Mouse (Mus musculus) heart, embryonic 15.5 days (tissue): ENCODE data around the gene Slc12a3. TPM values are rescaled to one million over a fixed set of nuclear protein-coding genes. Genes with fewer than 3 reads are reported as not detected.

ENCODE experiments used
- ATAC-seq: fragments of 200-750 bp; cut with Nextera tagmentation; replicated peaks from 2 replicates; pipeline ENCODE4 v1.8.0; 2017; ENCODE audit warnings: low read depth, moderate TSS enrichment; ENCODE audit not compliant: insufficient number of reproducible peaks, insufficient read depth, low FRiP score
- H3K27ac ChIP-seq: fragments of 300-500 bp; sonication (generic); 2 replicates; pipeline ENCODE4 v1.5.1; 2015; ENCODE audit warnings: mild to moderate bottlenecking, inconsistent platforms
- H3K27me3 ChIP-seq: fragments of 300-500 bp; sonication (generic); 2 replicates; pipeline ENCODE4 v1.6.1; 2015; ENCODE audit warnings: inconsistent platforms
- H3K36me3 ChIP-seq: fragments of 300-500 bp; sonication (generic); 2 replicates; pipeline ENCODE4 v1.6.1; 2015; ENCODE audit warnings: mild to moderate bottlenecking, inconsistent platforms
- H3K4me1 ChIP-seq: fragments of 300-500 bp; sonication (generic); replicated peaks from 2 replicates; pipeline ENCODE4 v1.6.1; 2015; ENCODE audit warnings: inconsistent platforms
- H3K4me2 ChIP-seq: fragments of 300-500 bp; sonication (generic); 2 replicates; pipeline ENCODE4 v1.6.1; 2015; ENCODE audit warnings: inconsistent platforms, mild to moderate bottlenecking, moderate library complexity
- H3K4me3 ChIP-seq: fragments of 300-500 bp; sonication (generic); 2 replicates; pipeline ENCODE4 v1.5.1; 2015; ENCODE audit warnings: mild to moderate bottlenecking, inconsistent platforms
- H3K9ac ChIP-seq: fragments of 300-500 bp; sonication (generic); 2 replicates; pipeline ENCODE4 v1.6.1; 2015; ENCODE audit warnings: mild to moderate bottlenecking, inconsistent platforms
- H3K9me3 ChIP-seq: fragments of 300-500 bp; sonication (generic); replicated peaks from 2 replicates; pipeline ENCODE4 v1.6.1; 2016; ENCODE audit warnings: inconsistent platforms
- WGBS: fragments of 180-500 bp; shearing (Covaris S2); methylation state at CpG from one replicate; pipeline ENCODE4 v1.1.7; 2015; ENCODE audit warnings: mixed read lengths; 5-methylcytosine and 5-hydroxymethylcytosine counted together
- polyA plus RNA-seq: library from polyadenylated mRNA; unstranded; fragments of >200 nt; fragmentation: Nextera tagmentation; extraction: Ambion mirVana; gene quantifications from 2 replicates; pipeline ENCODE4 v1.2.1, GENCODE M21; 2015

The Slc12a3 gene
- polyA plus RNA-seq, 1 experiment from 2014 or later, result 0.15 TPM

DNA sequence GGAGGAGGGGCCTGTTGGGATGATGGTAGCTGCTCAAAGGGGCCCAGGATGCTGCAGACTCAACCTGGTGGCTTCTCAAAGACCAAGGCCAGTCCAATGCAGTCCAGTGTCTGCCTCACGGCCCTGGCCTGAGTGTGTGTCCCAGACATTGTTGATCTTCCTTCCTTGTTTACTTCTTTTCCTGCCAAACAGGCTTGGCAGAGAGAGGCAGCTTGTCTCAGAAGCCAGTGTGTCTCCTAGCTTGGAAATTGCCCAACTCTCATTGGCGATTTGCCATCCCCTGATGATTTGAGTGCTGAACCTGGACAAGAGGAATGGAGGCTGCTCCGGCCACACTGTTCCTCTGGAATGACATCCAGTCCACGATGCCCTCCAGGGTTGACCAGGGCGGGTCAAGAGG lies 29.5 kb downstream of the Slc12a3 start:
- WGBS, result 40% methylated on average over 5 of the region's 5 CpGs
- Histone ChIP-seq H3K9ac (no peak overlapping the region), H3K4me2 (no peak overlapping the region), H3K27ac (peak overlapping the region; percentile 61), H3K36me3 (no peaks in the 10 kb centered on the region), H3K4me1 (peaks cover 54% of the 10 kb centered on the region), H3K27me3 (no peaks in the 10 kb centered on the region), H3K9me3 (no peaks in the 10 kb centered on the region), H3K4me3 (no peak overlapping the region)
- no peak for ATAC-seq

DNA sequence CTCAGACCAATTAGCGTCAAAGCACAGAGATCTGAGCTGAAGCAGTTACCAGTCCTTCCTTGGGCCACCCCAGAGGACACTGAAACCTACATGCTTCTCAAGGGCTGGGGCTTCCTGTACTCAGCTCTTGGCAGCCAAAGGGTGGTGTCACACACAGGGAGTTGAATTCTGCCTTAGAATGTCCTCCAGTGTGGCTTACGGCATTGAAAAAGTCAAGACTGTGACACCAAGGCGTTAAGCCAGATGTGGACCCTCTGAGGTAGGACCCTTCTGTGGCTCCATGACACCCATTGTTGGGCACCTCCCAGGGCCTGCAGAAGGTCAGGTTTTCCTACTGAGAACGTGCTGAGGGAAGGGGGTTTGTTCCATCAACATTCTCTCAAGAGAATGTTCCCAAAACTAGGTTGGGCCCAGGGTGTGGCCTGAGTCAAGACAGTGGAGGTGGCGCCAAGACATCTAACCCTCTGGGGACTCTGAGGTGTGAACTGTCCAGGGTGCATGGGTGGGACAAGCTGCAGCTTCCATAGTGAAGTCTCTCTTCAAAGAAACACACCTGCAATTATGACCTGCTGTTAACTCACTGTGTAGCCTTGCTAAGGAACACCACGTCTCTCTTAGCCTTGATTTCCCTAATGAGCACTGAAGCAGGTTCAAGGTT lies 32.9 kb downstream of the Slc12a3 start:
- WGBS, result 85% methylated on average over 6 of the region's 6 CpGs
- no peaks in the 10 kb centered on the region for H3K36me3 ChIP-seq

GRCm38 (mm10) chr8:94362607-94363239 lies 33.7 kb downstream of the Slc12a3 start:
- Histone ChIP-seq H3K4me2 (0 out of 2 replicates have a peak overlapping the region, but pooled peaks have one; percentile 27), H3K9me3 (no peaks in the 10 kb centered on the region), H3K4me1 (peaks cover 51% of the 10 kb centered on the region), H3K36me3 (no peaks in the 10 kb centered on the region), H3K27me3 (no peaks in the 10 kb centered on the region), H3K27ac (peak overlapping the region; percentile 86), H3K4me3 (no peak overlapping the region), H3K9ac (no peak overlapping the region)
- WGBS, result 76% methylated on average over 7 of the region's 7 CpGs
- peak; percentile 63 for ATAC-seq

More for the DNA sequence above, 32.9 kb downstream of the Slc12a3 start:
- no peak overlapping the region for H3K4me2 ChIP-seq
- H3K4me3 ChIP-seq, result no peak overlapping the region
- H3K9me3 ChIP-seq, result no peaks in the 10 kb centered on the region
- no peak for ATAC-seq
- peak overlapping the region; percentile 86 for H3K27ac ChIP-seq
- H3K4me1 ChIP-seq, result peaks cover 60% of the 10 kb centered on the region
- H3K27me3 ChIP-seq, result no peaks in the 10 kb centered on the region
- no peak overlapping the region for H3K9ac ChIP-seq

DNA sequence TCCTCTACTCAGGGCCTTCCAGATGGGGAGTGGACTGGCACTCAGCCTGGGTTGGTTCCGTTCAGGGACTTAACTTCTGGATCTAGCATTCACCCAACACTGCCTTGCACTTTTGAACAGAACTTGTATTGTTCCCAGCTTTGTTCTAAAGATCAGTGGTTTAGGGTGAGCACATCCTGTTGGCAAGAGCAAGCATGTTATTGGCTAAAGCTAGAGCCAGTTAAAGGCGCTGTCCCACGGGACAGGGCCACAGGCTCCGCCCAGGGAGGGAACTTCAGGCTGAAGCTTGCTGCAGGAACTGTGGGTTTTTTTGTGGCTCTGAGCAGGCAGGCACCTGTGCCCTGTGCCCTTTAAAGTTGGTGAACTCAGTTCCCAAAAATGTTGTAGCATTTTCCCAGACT lies 34.3 kb downstream of the Slc12a3 start:
- peak; percentile 66 for ATAC-seq

GRCm38 (mm10) chr8:94363906-94364305 lies 34.9 kb downstream of the Slc12a3 start:
- H3K36me3 ChIP-seq, result no peaks in the 10 kb centered on the region
- no peaks in the 10 kb centered on the region for H3K9me3 ChIP-seq
- H3K27ac ChIP-seq, result peak overlapping the region; percentile 86
- no peak overlapping the region for H3K9ac ChIP-seq
- H3K27me3 ChIP-seq, result no peaks in the 10 kb centered on the region
- no peak overlapping the region for H3K4me3 ChIP-seq
- ATAC-seq, result 0 out of 2 replicates have a peak, but pooled peaks have one; percentile 56
- H3K4me1 ChIP-seq, result peaks cover 41% of the 10 kb centered on the region
- WGBS, result 51% methylated on average over 2 of the region's 2 CpGs
- H3K4me2 ChIP-seq, result peak overlapping the region; percentile 17; the same call in 1 of the 2 replicates

More for the DNA sequence above, 34.3 kb downstream of the Slc12a3 start:
- H3K9me3 ChIP-seq, result no peaks in the 10 kb centered on the region
- H3K4me2 ChIP-seq, result peak overlapping the region; percentile 27; the same call in 1 of the 2 replicates
- no peaks in the 10 kb centered on the region for H3K36me3 ChIP-seq
- peak overlapping the region; percentile 27; the same call in 1 of the 2 replicates for H3K9ac ChIP-seq
- H3K27ac ChIP-seq, result peak overlapping the region; percentile 86
- H3K27me3 ChIP-seq, result no peaks in the 10 kb centered on the region
- no peak overlapping the region for H3K4me3 ChIP-seq
- 39% methylated on average over 4 of the region's 4 CpGs for WGBS
- peaks cover 48% of the 10 kb centered on the region for H3K4me1 ChIP-seq

DNA sequence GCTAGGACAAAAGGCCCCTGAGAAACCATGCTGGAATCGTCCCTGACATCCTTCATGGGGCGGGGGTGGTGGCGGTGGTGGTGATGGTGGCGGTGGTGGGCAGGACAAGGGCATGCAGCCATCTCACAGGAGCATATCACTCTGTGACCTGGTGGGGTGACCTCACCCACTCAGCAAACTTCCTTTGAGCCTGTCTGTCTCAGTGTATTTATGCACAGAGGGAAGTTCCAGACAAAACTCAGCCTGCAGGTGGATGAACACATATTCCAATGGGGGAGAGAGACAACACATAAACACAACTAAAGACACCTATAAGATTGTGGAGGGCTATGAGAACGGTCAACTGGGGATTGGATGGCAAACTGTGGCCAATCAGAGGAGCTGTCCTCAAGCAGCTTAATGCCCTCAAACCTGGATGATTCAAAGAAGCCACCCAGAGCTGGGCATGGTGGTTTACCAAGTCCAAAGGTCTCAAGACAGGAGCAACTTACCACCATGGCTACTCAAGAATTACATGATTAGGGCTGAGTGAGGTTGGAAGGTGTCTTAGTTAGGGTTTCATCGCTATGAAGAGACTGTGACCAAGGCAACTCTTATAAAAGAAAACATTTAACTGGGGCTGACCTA lies 35.8 kb downstream of the Slc12a3 start:
- 86% methylated on average over 6 of the region's 6 CpGs for WGBS
- Histone ChIP-seq H3K36me3 (no peaks in the 10 kb centered on the region), H3K9me3 (no peaks in the 10 kb centered on the region), H3K27ac (peak overlapping the region; percentile 86), H3K4me3 (no peak overlapping the region), H3K27me3 (no peaks in the 10 kb centered on the region), H3K9ac (no peak overlapping the region), H3K4me1 (peaks cover 35% of the 10 kb centered on the region), H3K4me2 (no peak overlapping the region)
- ATAC-seq, result no peak

DNA sequence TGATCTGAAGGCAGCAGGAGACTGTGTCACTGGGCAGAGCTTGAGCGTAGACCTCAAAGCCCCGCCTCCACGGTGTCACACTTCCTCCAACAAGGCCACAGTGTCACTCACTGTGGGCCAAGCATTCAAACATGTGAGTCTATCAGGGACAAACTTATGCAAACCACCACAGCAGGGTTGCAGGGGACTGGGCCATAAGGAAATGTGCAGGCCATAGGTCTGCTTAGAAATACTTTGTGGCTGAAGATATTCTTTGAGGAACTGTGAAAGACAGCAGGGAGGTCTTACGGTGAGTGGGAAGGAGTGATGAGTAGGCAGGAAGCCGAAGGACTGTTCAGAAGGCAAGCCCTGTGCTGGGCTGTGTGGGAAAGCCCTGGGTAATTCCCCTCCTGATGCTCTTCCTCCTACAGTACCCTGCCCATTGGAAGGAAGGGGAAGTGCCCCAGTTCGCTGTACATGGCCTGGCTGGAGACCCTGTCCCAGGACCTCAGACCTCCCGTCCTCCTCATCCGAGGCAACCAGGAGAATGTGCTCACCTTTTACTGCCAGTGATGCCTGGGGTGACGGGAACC lies 36.5 kb downstream of the Slc12a3 start:
- Histone ChIP-seq H3K4me1 (peaks cover 33% of the 10 kb centered on the region), H3K27me3 (no peaks in the 10 kb centered on the region), H3K4me2 (no peak overlapping the region), H3K9ac (no peak overlapping the region), H3K4me3 (no peak overlapping the region), H3K9me3 (no peaks in the 10 kb centered on the region), H3K36me3 (no peaks in the 10 kb centered on the region), H3K27ac (no peak overlapping the region)
- no peak for ATAC-seq
- WGBS, result 82% methylated on average over 9 of the region's 9 CpGs

GRCm38 (mm10) chr8:94370839-94371238 lies 41.8 kb downstream of the Slc12a3 start:
- Histone ChIP-seq H3K9ac (no peak overlapping the region), H3K4me3 (no peak overlapping the region), H3K9me3 (no peaks in the 10 kb centered on the region), H3K4me1 (peaks cover 8% of the 10 kb centered on the region), H3K27ac (no peak overlapping the region), H3K4me2 (no peak overlapping the region), H3K36me3 (no peaks in the 10 kb centered on the region), H3K27me3 (no peaks in the 10 kb centered on the region)
- 68% methylated on average over 5 of the region's 5 CpGs for WGBS
- no peak for ATAC-seq

DNA sequence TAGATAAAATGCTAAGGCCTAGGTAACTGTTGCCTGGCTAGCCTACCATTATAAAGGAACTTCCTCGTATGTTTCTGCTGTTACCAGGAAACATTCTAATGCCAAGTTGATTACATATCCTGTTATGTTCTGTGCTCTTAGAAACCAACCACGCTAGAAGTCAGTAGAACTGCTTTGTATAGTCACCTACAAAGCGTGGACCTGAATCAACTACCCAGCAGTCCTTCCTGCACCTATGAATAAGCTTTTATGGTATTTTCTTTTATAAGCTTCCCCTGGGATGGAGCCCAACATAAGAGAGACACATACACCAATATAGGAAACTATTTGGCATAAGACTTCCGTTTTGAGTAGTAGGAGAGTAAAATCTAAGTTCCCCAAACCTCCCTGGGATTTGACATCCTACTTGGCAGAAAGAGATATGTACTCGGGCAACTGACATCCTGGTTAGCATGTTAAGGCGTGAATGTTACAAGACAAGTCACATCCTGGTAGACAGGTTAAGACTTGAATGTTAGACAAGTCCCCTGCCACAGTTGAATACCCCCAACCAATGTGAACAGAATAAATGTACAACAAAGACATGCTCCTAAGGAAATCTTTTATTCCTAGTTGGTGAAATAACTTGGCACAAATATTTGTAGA lies 44.1 kb downstream of the Slc12a3 start:
- no peak overlapping the region for H3K4me3 ChIP-seq
- 69% methylated on average over 6 of the region's 6 CpGs for whole genome bisulfite sequencing

GRCm38 (mm10) chr8:94375551-94375991 lies 46.6 kb downstream of the Slc12a3 start:
- ATAC-seq, result no peak
- 6% methylated on average over 3 of the region's 3 CpGs for WGBS
- no peaks in the 10 kb centered on the region for H3K36me3 ChIP-seq
- H3K9me3 ChIP-seq, result no peaks in the 10 kb centered on the region
- H3K4me3 ChIP-seq, result no peak overlapping the region
- H3K9ac ChIP-seq, result no peak overlapping the region
- H3K27me3 ChIP-seq, result no peaks in the 10 kb centered on the region
- H3K4me2 ChIP-seq, result no peak overlapping the region
- peaks cover 23% of the 10 kb centered on the region for H3K4me1 ChIP-seq
- no peak overlapping the region for H3K27ac ChIP-seq

More for the DNA sequence above, 44.1 kb downstream of the Slc12a3 start:
- H3K4me2 ChIP-seq, result no peak overlapping the region
- no peaks in the 10 kb centered on the region for H3K9me3 ChIP-seq
- peaks cover 15% of the 10 kb centered on the region for H3K4me1 ChIP-seq
- no peak overlapping the region for H3K27ac ChIP-seq
- ATAC-seq, result no peak
- no peak overlapping the region for H3K9ac ChIP-seq
- H3K36me3 ChIP-seq, result no peaks in the 10 kb centered on the region
- no peaks in the 10 kb centered on the region for H3K27me3 ChIP-seq

- Histone ChIP-seq H3K27ac (no peak overlapping the region), H3K9ac (no peak overlapping the region), H3K4me2 (no peak overlapping the region), H3K27me3 (no peaks in the 10 kb centered on the region), H3K4me3 (no peak overlapping the region), H3K9me3 (no peaks in the 10 kb centered on the region), H3K4me1 (peaks cover 23% of the 10 kb centered on the region), H3K36me3 (no peaks in the 10 kb centered on the region)
- ATAC-seq, result no peak
- 74% methylated on average over 3 of the region's 3 CpGs for WGBS
These were observed 47.2 kb downstream of the Slc12a3 start for GRCm38 (mm10) chr8:94376176-94376575.
